Mouse (Mus musculus): ENCODE results near the gene Ccdc182.

DNA sequence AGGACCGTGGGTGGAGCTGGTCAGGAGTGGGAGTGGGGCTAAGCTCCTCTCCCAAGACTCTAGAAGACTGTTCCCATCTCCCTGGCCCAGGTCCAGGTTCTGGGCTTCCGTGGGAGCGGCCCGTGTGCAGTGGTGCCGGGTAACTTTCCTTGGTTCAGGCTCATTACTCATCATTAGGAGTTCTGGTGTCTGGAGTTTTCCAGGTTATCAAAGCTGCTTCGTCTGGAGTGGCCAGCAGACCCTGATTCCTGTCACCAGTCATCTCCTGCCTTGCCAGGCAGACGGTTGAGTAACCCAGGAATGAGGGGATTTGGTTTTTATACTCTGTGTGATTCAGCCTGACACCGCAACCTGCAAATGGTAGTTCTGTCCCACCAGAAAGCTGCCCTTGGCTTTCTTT lies 7.8 kb upstream of the Ccdc182 start:
- TF ChIP-seq CTCF (IDR thresholded peaks at IDR 0.05; ENCODE audit: low read depth) (no peak), EP300 (IDR thresholded peaks at IDR 0.05; ENCODE audit: low read depth) (no peak)
